Mouse (Mus musculus) heart, embryonic 16.5 days (tissue): ENCODE measurements around the gene Slc46a3. TPM values are rescaled to one million over a fixed set of nuclear protein-coding genes. Genes with fewer than 3 reads are reported as not detected.
A peak's percentile ranks its signal among the peaks of the same experiment; 100 is the strongest.

ENCODE experiments used
- ATAC-seq: fragments of 200-750 bp; cut with Nextera tagmentation; replicated peaks from 2 replicates; pipeline ENCODE4 v1.8.0; 2017; ENCODE audit warnings: moderate number of reproducible peaks; ENCODE audit not compliant: insufficient read depth, low FRiP score; ENCODE audit errors: extremely low read depth
- H3K27ac ChIP-seq: fragments of 300-500 bp; sonication (generic); 2 replicates; pipeline ENCODE4 v1.5.1; 2014; ENCODE audit warnings: mild to moderate bottlenecking, low read length, control low read depth, moderate library complexity
- H3K27me3 ChIP-seq: fragments of 300-500 bp; sonication (generic); 2 replicates; pipeline ENCODE4 v1.6.1; 2014; ENCODE audit warnings: low read length, mixed read lengths; ENCODE audit not compliant: control insufficient read depth, insufficient read depth
- H3K36me3 ChIP-seq: fragments of 300-500 bp; sonication (generic); 2 replicates; pipeline ENCODE4 v1.6.1; 2014; ENCODE audit not compliant: control insufficient read depth, insufficient read depth
- H3K4me1 ChIP-seq: fragments of 300-500 bp; sonication (generic); 2 replicates; pipeline ENCODE4 v1.6.1; 2014; ENCODE audit warnings: low read length, mixed read lengths; ENCODE audit not compliant: control insufficient read depth, insufficient read depth
- H3K4me2 ChIP-seq: fragments of 300-500 bp; sonication (generic); 2 replicates; pipeline ENCODE4 v1.6.1; 2014; ENCODE audit warnings: low read depth, mild to moderate bottlenecking, control low read depth, low read length
- H3K4me3 ChIP-seq: fragments of 300-500 bp; sonication (generic); 2 replicates; pipeline ENCODE4 v1.5.1; 2014; ENCODE audit warnings: mild to moderate bottlenecking, control low read depth, low read length
- H3K9ac ChIP-seq: fragments of 300-500 bp; sonication (generic); 2 replicates; pipeline ENCODE4 v1.6.1; 2014; ENCODE audit warnings: low read length, control low read depth
- H3K9me3 ChIP-seq: fragments of 300-500 bp; sonication (generic); replicated peaks from 2 replicates; pipeline ENCODE4 v1.6.1; 2016; ENCODE audit warnings: low read length; ENCODE audit not compliant: control insufficient read depth
- WGBS: fragments of 180-500 bp; shearing (Covaris S2); extraction: QIAGEN DNeasy Blood & Tissue Kit; methylation state at CpG from one replicate; pipeline ENCODE4 v1.1.7; 2014; 5-methylcytosine and 5-hydroxymethylcytosine counted together
- polyA plus RNA-seq: library from polyadenylated mRNA; unstranded; fragments of >200 nt; fragmentation: Nextera tagmentation; extraction: Ambion mirVana; gene quantifications from 2 replicates; pipeline ENCODE4 v1.2.1, GENCODE M21; 2015

The Slc46a3 gene
- polyA plus RNA-seq, 1 experiment from 2014 or later = 3.8 TPM

GRCm38 (mm10) chr5:147915038-147915566, 20.5 kb upstream of the Slc46a3 start:
- H3K9ac ChIP-seq = no peak overlapping the region
- peak overlapping the region; percentile 63 for H3K27ac ChIP-seq
- H3K9me3 ChIP-seq = 0 out of 2 replicates have a peak, but pooled peaks cover 3% of the 10 kb centered on the region
- no peak for ATAC-seq
- H3K27me3 ChIP-seq = no peaks in the 10 kb centered on the region
- H3K4me1 ChIP-seq = 0 out of 2 replicates have a peak, but pooled peaks cover 9% of the 10 kb centered on the region
- H3K4me2 ChIP-seq = no peak overlapping the region
- no peak overlapping the region for H3K4me3 ChIP-seq
- 45% methylated on average over 6 of the region's 6 CpGs for WGBS
- no peaks in the 10 kb centered on the region for H3K36me3 ChIP-seq

GRCm38 (mm10) chr5:147913241-147913842, 18.7 kb upstream of the Slc46a3 start:
- no peak overlapping the region for H3K9ac ChIP-seq
- H3K4me1 ChIP-seq = 0 out of 2 replicates have a peak, but pooled peaks cover 9% of the 10 kb centered on the region
- no peaks in the 10 kb centered on the region for H3K27me3 ChIP-seq
- ATAC-seq = no peak
- 0 out of 2 replicates have a peak overlapping the region, but pooled peaks have one; percentile 6 for H3K27ac ChIP-seq
- no peak overlapping the region for H3K4me2 ChIP-seq
- 0 out of 2 replicates have a peak, but pooled peaks cover 3% of the 10 kb centered on the region for H3K9me3 ChIP-seq
- 38% methylated on average over 14 of the region's 14 CpGs for WGBS
- no peak overlapping the region for H3K4me3 ChIP-seq
- no peaks in the 10 kb centered on the region for H3K36me3 ChIP-seq

DNA sequence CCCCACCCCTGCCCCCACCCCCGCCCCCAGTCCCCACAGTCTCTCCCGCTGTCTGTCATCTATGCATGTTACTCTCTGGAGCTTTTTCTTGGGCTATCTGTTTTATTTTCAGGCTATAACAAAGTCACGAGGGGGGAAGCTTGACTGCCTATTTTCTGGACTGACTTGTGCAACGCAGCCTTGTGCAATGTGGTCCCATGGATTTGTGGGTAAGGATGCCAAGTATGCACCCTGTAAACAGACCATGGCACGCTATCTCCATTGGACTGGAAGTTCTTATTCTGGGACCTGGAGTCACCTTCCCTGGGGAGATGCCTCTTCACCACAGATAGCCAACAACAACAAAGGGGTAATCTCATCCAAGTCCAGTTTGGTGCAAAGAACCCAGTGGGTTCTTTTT, 17.1 kb upstream of the Slc46a3 start:
- H3K27me3 ChIP-seq = no peaks in the 10 kb centered on the region; the same call in 1 of the 2 replicates
- H3K9ac ChIP-seq = no peak overlapping the region
- H3K4me2 ChIP-seq = no peak overlapping the region
- 54% methylated on average over 5 of the region's 5 CpGs for WGBS
- 0 out of 2 replicates have a peak, but pooled peaks cover 9% of the 10 kb centered on the region for H3K4me1 ChIP-seq
- H3K36me3 ChIP-seq = no peaks in the 10 kb centered on the region
- H3K4me3 ChIP-seq = no peak overlapping the region
- H3K9me3 ChIP-seq = 0 out of 2 replicates have a peak, but pooled peaks cover 5% of the 10 kb centered on the region
- no peak overlapping the region for H3K27ac ChIP-seq
- ATAC-seq = no peak

GRCm38 (mm10) chr5:147910807-147911509, 16.3 kb upstream of the Slc46a3 start:
- Histone ChIP-seq H3K27ac (no peak overlapping the region), H3K36me3 (no peaks in the 10 kb centered on the region), H3K9me3 (0 out of 2 replicates have a peak, but pooled peaks cover 5% of the 10 kb centered on the region), H3K4me2 (no peak overlapping the region), H3K9ac (no peak overlapping the region), H3K4me3 (no peak overlapping the region), H3K4me1 (0 out of 2 replicates have a peak, but pooled peaks cover 5% of the 10 kb centered on the region), H3K27me3 (no peaks in the 10 kb centered on the region; the same call in 1 of the 2 replicates)
- no peak for ATAC-seq
- WGBS = 75% methylated on average over 12 of the region's 12 CpGs

- Histone ChIP-seq H3K27me3 (no peaks in the 10 kb centered on the region; the same call in 1 of the 2 replicates), H3K9ac (no peak overlapping the region), H3K4me3 (no peak overlapping the region), H3K9me3 (0 out of 2 replicates have a peak, but pooled peaks cover 5% of the 10 kb centered on the region), H3K36me3 (no peaks in the 10 kb centered on the region), H3K4me1 (no peaks in the 10 kb centered on the region), H3K4me2 (no peak overlapping the region), H3K27ac (no peak overlapping the region)
- WGBS = 89% methylated on average over 8 of the region's 8 CpGs
- ATAC-seq = no peak
Measured at GRCm38 (mm10) chr5:147907851-147908250, 13.2 kb upstream of the Slc46a3 start.

GRCm38 (mm10) chr5:147907144-147907543, 12.5 kb upstream of the Slc46a3 start:
- H3K4me2 ChIP-seq = no peak overlapping the region
- no peak overlapping the region for H3K27ac ChIP-seq
- no peaks in the 10 kb centered on the region for H3K36me3 ChIP-seq
- no peaks in the 10 kb centered on the region for H3K4me1 ChIP-seq
- ATAC-seq = no peak
- no peak overlapping the region for H3K4me3 ChIP-seq
- H3K9me3 ChIP-seq = 0 out of 2 replicates have a peak, but pooled peaks cover 5% of the 10 kb centered on the region
- H3K27me3 ChIP-seq = no peaks in the 10 kb centered on the region; the same call in 1 of the 2 replicates
- H3K9ac ChIP-seq = no peak overlapping the region
- WGBS = 64% methylated on average over 10 of the region's 11 CpGs

GRCm38 (mm10) chr5:147903166-147903565, 8.6 kb upstream of the Slc46a3 start:
- no peaks in the 10 kb centered on the region for H3K36me3 ChIP-seq
- no peak overlapping the region for H3K27ac ChIP-seq
- no peaks in the 10 kb centered on the region; the same call in 1 of the 2 replicates for H3K27me3 ChIP-seq
- 0 out of 2 replicates have a peak, but pooled peaks cover 2% of the 10 kb centered on the region for H3K9me3 ChIP-seq
- no peak overlapping the region for H3K9ac ChIP-seq
- no peak overlapping the region for H3K4me2 ChIP-seq
- no peak overlapping the region for H3K4me3 ChIP-seq
- 81% methylated on average over 9 of the region's 9 CpGs for WGBS
- no peak for ATAC-seq
- no peaks in the 10 kb centered on the region for H3K4me1 ChIP-seq

DNA sequence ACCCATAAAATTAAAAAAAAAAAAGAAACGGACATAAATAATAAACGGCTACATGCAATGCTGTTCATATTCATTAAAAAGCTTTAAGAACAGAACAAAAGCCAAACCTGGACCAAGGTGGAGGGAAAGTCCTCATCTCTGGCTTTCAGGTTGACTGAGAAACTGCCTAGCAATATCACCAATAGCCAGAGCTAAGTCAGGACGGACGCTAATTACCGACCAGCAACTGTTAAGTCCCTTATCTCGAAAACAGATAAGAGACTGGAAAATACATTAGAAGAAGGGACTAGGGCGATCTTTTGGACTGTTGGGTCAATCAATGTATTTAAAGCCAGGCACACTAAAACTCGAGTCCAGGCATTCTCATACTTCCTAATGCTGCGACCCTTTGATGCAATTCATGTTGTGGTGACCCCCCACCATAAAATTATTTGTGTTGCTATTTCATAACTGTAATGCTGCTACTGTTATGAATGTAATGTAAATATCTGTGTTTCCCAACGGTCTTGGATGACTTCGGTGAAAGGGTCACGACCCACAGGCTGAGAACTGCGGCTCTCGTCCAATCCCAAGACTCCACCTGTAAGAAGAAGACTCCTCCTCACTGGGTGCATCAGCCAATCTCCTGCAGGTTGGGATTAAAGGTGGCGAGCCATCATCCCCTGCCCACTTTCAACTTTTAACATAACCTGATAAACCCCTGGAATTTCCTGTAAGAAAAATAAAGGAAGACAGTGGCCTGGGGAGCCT, 7.6 kb upstream of the Slc46a3 start:
- no peak overlapping the region for H3K9ac ChIP-seq
- no peaks in the 10 kb centered on the region for H3K4me1 ChIP-seq
- no peaks in the 10 kb centered on the region for H3K27me3 ChIP-seq
- no peak for ATAC-seq
- no peak overlapping the region for H3K27ac ChIP-seq
- H3K4me3 ChIP-seq = no peak overlapping the region
- H3K9me3 ChIP-seq = 0 out of 2 replicates have a peak, but pooled peaks cover 2% of the 10 kb centered on the region
- WGBS = 50% methylated on average over 15 of the region's 15 CpGs
- no peak overlapping the region for H3K4me2 ChIP-seq
- H3K36me3 ChIP-seq = no peaks in the 10 kb centered on the region
